Mouse (Mus musculus) liver, adult 2 months (tissue): ENCODE results near the gene Cmip.

Experiments used
- CTCF ChIP-seq: fragments of 200-500 bp; IDR thresholded peaks from 2 replicates; pipeline ENCODE4 v1.5.1; 2011; ENCODE audit warnings: low read depth, low read length, control low read depth
- POLR2A ChIP-seq: fragments of 200-500 bp; IDR thresholded peaks from 2 replicates; pipeline ENCODE4 v1.6.1; 2011; ENCODE audit warnings: low read length, control low read depth; ENCODE audit not compliant: insufficient read depth; ENCODE audit errors: extremely low read depth

DNA sequence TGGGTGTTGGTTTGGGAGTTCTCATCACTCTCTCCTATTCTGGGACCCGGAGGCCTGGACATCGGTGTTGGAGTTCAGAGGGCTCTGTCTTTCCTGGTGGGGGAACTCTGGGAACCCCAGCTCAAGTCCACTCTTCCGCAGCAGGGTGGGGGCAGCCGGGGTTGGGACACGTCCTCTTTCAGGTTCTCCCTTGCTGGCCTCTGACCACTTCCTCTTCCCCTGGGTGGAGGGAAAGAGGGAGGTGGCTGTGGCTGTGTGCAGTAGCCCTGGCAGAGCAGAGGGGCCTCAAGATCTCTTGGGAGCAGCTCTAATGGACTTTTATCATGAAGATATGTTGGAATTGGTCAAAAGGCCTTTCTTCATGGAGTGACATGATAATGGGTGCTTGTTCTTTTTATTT lies 225.0 kb downstream of the Cmip start:
- TF ChIP-seq CTCF (no peak), POLR2A (no peak)
